Mouse (Mus musculus): Measurements from ENCODE around the gene Sys1. TPM values are rescaled to one million over a fixed set of nuclear protein-coding genes. Genes with fewer than 3 reads are reported as not detected.

Sys1 gene
- polyA plus RNA-seq, 1 experiment from 2014 or later, result 53.6 TPM

GRCm38 (mm10) chr2:164500511-164500910 lies 43.7 kb downstream of the Sys1 start:
- H3K9ac ChIP-seq (ENCODE audit: low read length), result no peak overlapping the region
- H3K4me1 ChIP-seq (ENCODE audit: control insufficient read depth, insufficient read depth, low read length), result peaks cover 6% of the 10 kb centered on the region
- H3K27ac ChIP-seq (replicated peaks; ENCODE audit: low read depth, low read length), result no peak overlapping the region
- no peak overlapping the region for H3K4me2 ChIP-seq (ENCODE audit: low read depth, severe bottlenecking)
- H3K4me3 ChIP-seq (ENCODE audit: low read depth, low read length), result no peak overlapping the region
- H3K36me3 ChIP-seq (ENCODE audit: control insufficient read depth, insufficient read depth, low read length), result peaks cover 26% of the 10 kb centered on the region; the same call in 1 of the 2 replicates
- no peak for ATAC-seq (ENCODE audit: insufficient number of reproducible peaks, low FRiP score, low TSS enrichment, low read depth)
- 88% methylated on average over 7 of the region's 7 CpGs for WGBS
- no peaks in the 10 kb centered on the region for H3K27me3 ChIP-seq (ENCODE audit: control insufficient read depth, insufficient read depth, low read length)
- no peak for DNase-seq (ENCODE audit: low spot score)
- H3K9me3 ChIP-seq (ENCODE audit: control insufficient read depth, low read length), result no peaks in the 10 kb centered on the region

- Histone ChIP-seq H3K4me3 (ENCODE audit: low read depth, low read length) (no peak overlapping the region), H3K9me3 (ENCODE audit: control insufficient read depth, low read length) (no peaks in the 10 kb centered on the region), H3K27me3 (ENCODE audit: control insufficient read depth, insufficient read depth, low read length) (no peaks in the 10 kb centered on the region), H3K36me3 (ENCODE audit: control insufficient read depth, insufficient read depth, low read length) (peaks cover 26% of the 10 kb centered on the region), H3K27ac (replicated peaks; ENCODE audit: low read depth, low read length) (no peak overlapping the region), H3K4me1 (ENCODE audit: control insufficient read depth, insufficient read depth, low read length) (no peaks in the 10 kb centered on the region), H3K4me2 (ENCODE audit: low read depth, severe bottlenecking) (no peak overlapping the region), H3K9ac (ENCODE audit: low read length) (no peak overlapping the region)
- ATAC-seq (ENCODE audit: insufficient number of reproducible peaks, low FRiP score, low TSS enrichment, low read depth) (no peak), DNase-seq (ENCODE audit: low spot score) (no peak)
- 96% methylated on average over 3 of the region's 3 CpGs for WGBS
Measured at GRCm38 (mm10) chr2:164504919-164505318, 48.2 kb downstream of the Sys1 start.

- Histone ChIP-seq H3K9me3 (ENCODE audit: control insufficient read depth, low read length) (no peaks in the 10 kb centered on the region), H3K4me1 (ENCODE audit: control insufficient read depth, insufficient read depth, low read length) (no peaks in the 10 kb centered on the region), H3K4me2 (ENCODE audit: low read depth, severe bottlenecking) (no peak overlapping the region), H3K27me3 (ENCODE audit: control insufficient read depth, insufficient read depth, low read length) (no peaks in the 10 kb centered on the region), H3K27ac (replicated peaks; ENCODE audit: low read depth, low read length) (no peak overlapping the region), H3K9ac (ENCODE audit: low read length) (no peak overlapping the region), H3K36me3 (ENCODE audit: control insufficient read depth, insufficient read depth, low read length) (peaks cover 26% of the 10 kb centered on the region), H3K4me3 (ENCODE audit: low read depth, low read length) (no peak overlapping the region)
- no peak for DNase-seq (ENCODE audit: low spot score)
- 92% methylated on average over 4 of the region's 4 CpGs for WGBS
- no peak for ATAC-seq (ENCODE audit: insufficient number of reproducible peaks, low FRiP score, low TSS enrichment, low read depth)
Measured at GRCm38 (mm10) chr2:164505619-164506347, 49.0 kb downstream of the Sys1 start.

GRCm38 (mm10) chr2:164507811-164508210 lies 51.0 kb downstream of the Sys1 start:
- WGBS, result 90% methylated on average over 19 of the region's 19 CpGs
- Histone ChIP-seq H3K4me2 (ENCODE audit: low read depth, severe bottlenecking) (no peak overlapping the region), H3K9ac (ENCODE audit: low read length) (no peak overlapping the region), H3K36me3 (ENCODE audit: control insufficient read depth, insufficient read depth, low read length) (peaks cover 19% of the 10 kb centered on the region), H3K4me3 (ENCODE audit: low read depth, low read length) (no peak overlapping the region), H3K27me3 (ENCODE audit: control insufficient read depth, insufficient read depth, low read length) (no peaks in the 10 kb centered on the region), H3K4me1 (ENCODE audit: control insufficient read depth, insufficient read depth, low read length) (no peaks in the 10 kb centered on the region), H3K9me3 (ENCODE audit: control insufficient read depth, low read length) (no peaks in the 10 kb centered on the region), H3K27ac (replicated peaks; ENCODE audit: low read depth, low read length) (no peak overlapping the region)
- DNase-seq (ENCODE audit: low spot score) (no peak), ATAC-seq (ENCODE audit: insufficient number of reproducible peaks, low FRiP score, low TSS enrichment, low read depth) (no peak)

- Histone ChIP-seq H3K27me3 (ENCODE audit: control insufficient read depth, insufficient read depth, low read length) (no peaks in the 10 kb centered on the region), H3K9ac (ENCODE audit: low read length) (no peak overlapping the region), H3K4me1 (ENCODE audit: control insufficient read depth, insufficient read depth, low read length) (no peaks in the 10 kb centered on the region), H3K27ac (replicated peaks; ENCODE audit: low read depth, low read length) (no peak overlapping the region), H3K4me2 (ENCODE audit: low read depth, severe bottlenecking) (no peak overlapping the region), H3K36me3 (ENCODE audit: control insufficient read depth, insufficient read depth, low read length) (peaks cover 3% of the 10 kb centered on the region; the same call in 1 of the 2 replicates), H3K4me3 (ENCODE audit: low read depth, low read length) (no peak overlapping the region), H3K9me3 (ENCODE audit: control insufficient read depth, low read length) (no peaks in the 10 kb centered on the region)
- ATAC-seq (ENCODE audit: insufficient number of reproducible peaks, low FRiP score, low TSS enrichment, low read depth), result no peak
- no peak for DNase-seq (ENCODE audit: low spot score)
- WGBS, result 53% methylated on average over 4 of the region's 5 CpGs
Measured at GRCm38 (mm10) chr2:164510621-164511190, 53.9 kb downstream of the Sys1 start.

GRCm38 (mm10) chr2:164512121-164512909 lies 55.6 kb downstream of the Sys1 start:
- Histone ChIP-seq H3K36me3 (ENCODE audit: control insufficient read depth, insufficient read depth, low read length) (no peaks in the 10 kb centered on the region), H3K4me3 (ENCODE audit: low read depth, low read length) (no peak overlapping the region), H3K4me1 (ENCODE audit: control insufficient read depth, insufficient read depth, low read length) (no peaks in the 10 kb centered on the region), H3K27me3 (ENCODE audit: control insufficient read depth, insufficient read depth, low read length) (no peaks in the 10 kb centered on the region), H3K4me2 (ENCODE audit: low read depth, severe bottlenecking) (no peak overlapping the region), H3K27ac (replicated peaks; ENCODE audit: low read depth, low read length) (no peak overlapping the region), H3K9ac (ENCODE audit: low read length) (no peak overlapping the region), H3K9me3 (ENCODE audit: control insufficient read depth, low read length) (no peaks in the 10 kb centered on the region)
- WGBS, result 75% methylated on average over 11 of the region's 14 CpGs
- DNase-seq (ENCODE audit: low spot score) (no peak), ATAC-seq (ENCODE audit: insufficient number of reproducible peaks, low FRiP score, low TSS enrichment, low read depth) (no peak)

GRCm38 (mm10) chr2:164513389-164513788 lies 56.6 kb downstream of the Sys1 start:
- ATAC-seq (ENCODE audit: insufficient number of reproducible peaks, low FRiP score, low TSS enrichment, low read depth) (no peak), DNase-seq (ENCODE audit: low spot score) (no peak)
- Histone ChIP-seq H3K4me1 (ENCODE audit: control insufficient read depth, insufficient read depth, low read length) (no peaks in the 10 kb centered on the region), H3K36me3 (ENCODE audit: control insufficient read depth, insufficient read depth, low read length) (no peaks in the 10 kb centered on the region), H3K27ac (replicated peaks; ENCODE audit: low read depth, low read length) (no peak overlapping the region), H3K9ac (ENCODE audit: low read length) (no peak overlapping the region), H3K4me3 (ENCODE audit: low read depth, low read length) (no peak overlapping the region), H3K27me3 (ENCODE audit: control insufficient read depth, insufficient read depth, low read length) (no peaks in the 10 kb centered on the region), H3K9me3 (ENCODE audit: control insufficient read depth, low read length) (no peaks in the 10 kb centered on the region), H3K4me2 (ENCODE audit: low read depth, severe bottlenecking) (no peak overlapping the region)
- 78% methylated on average over 8 of the region's 8 CpGs for WGBS

- Histone ChIP-seq H3K4me1 (ENCODE audit: control insufficient read depth, insufficient read depth, low read length) (no peaks in the 10 kb centered on the region), H3K36me3 (ENCODE audit: control insufficient read depth, insufficient read depth, low read length) (no peaks in the 10 kb centered on the region), H3K9ac (ENCODE audit: low read length) (no peak overlapping the region), H3K27me3 (ENCODE audit: control insufficient read depth, insufficient read depth, low read length) (no peaks in the 10 kb centered on the region), H3K27ac (replicated peaks; ENCODE audit: low read depth, low read length) (no peak overlapping the region), H3K9me3 (ENCODE audit: control insufficient read depth, low read length) (no peaks in the 10 kb centered on the region), H3K4me2 (ENCODE audit: low read depth, severe bottlenecking) (no peak overlapping the region), H3K4me3 (ENCODE audit: low read depth, low read length) (no peak overlapping the region)
- no peak for DNase-seq (ENCODE audit: low spot score)
- WGBS, result 84% methylated on average over 3 of the region's 3 CpGs
- ATAC-seq (ENCODE audit: insufficient number of reproducible peaks, low FRiP score, low TSS enrichment, low read depth), result no peak
Measured at GRCm38 (mm10) chr2:164514916-164515315, 58.2 kb downstream of the Sys1 start.

All from limb, embryonic 11.5 days (tissue).